8 mouse cellular contexts compared by ENCODE assay signal in the genomic region with DNA sequence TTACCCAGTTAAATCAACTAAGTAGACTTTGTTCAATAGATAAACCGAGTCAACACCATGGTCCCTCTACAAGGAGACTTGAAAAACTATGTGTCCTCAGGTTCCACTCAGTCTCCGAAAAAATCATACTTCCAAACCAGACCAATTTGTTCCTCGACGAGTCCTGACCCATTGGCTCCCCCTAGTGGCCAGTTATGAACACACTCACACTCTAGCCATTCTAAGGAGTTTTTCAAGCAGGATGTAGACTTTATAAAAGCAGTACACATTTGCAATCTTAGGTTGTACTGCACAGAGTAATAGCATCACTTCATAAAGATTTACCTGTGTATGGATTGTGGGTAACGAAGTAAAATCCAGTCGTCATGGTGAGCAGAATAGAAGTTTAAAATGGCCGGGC.
DNase-seq lines count a peak whose midpoint lies in the region; ATAC-seq and TF ChIP-seq lines count a peak whose summit lies in the region.

No protein-coding gene starts in this region.

- H3K4me1 ChIP-seq in liver, embryonic 12.5 days: no peaks in the 10 kb centered on the region
- no peaks in the 10 kb centered on the region for H3K4me1 ChIP-seq in embryonic facial prominence, embryonic 10.5 days
- H3K4me1 ChIP-seq in hindbrain, postnatal 0 days (ENCODE audit: insufficient read depth, low read length): no peaks in the 10 kb centered on the region
- H3K4me1 ChIP-seq in limb, embryonic 11.5 days (ENCODE audit: control insufficient read depth, insufficient read depth, low read length): no peaks in the 10 kb centered on the region

- no peak for ATAC-seq in liver, embryonic 12.5 days
- ATAC-seq in hindbrain, postnatal 0 days: peak; percentile 40; the same call in 1 of the 2 replicates
- ATAC-seq in limb, embryonic 11.5 days (ENCODE audit: insufficient number of reproducible peaks, low FRiP score, low TSS enrichment, low read depth): no peak

- 21% methylated on average over 7 of the region's 7 CpGs for WGBS in liver, embryonic 12.5 days (ENCODE audit: insufficient replicate concordance)
- WGBS in embryonic facial prominence, embryonic 10.5 days: 25% methylated on average over 7 of the region's 7 CpGs
- 27% methylated on average over 7 of the region's 7 CpGs for WGBS in hindbrain, postnatal 0 days
- 27% methylated on average over 7 of the region's 7 CpGs for WGBS in limb, embryonic 11.5 days

- peak; percentile 93 for TF ChIP-seq CTCF in hindbrain, postnatal 0 days (IDR thresholded peaks at IDR 0.05; ENCODE audit: low read depth)

- H3K27ac ChIP-seq in liver, embryonic 12.5 days: no peak overlapping the region
- H3K27ac ChIP-seq in embryonic facial prominence, embryonic 10.5 days (replicated peaks): no peak overlapping the region
- H3K27ac ChIP-seq in hindbrain, postnatal 0 days: no peak overlapping the region
- H3K27ac ChIP-seq in limb, embryonic 11.5 days (replicated peaks; ENCODE audit: low read depth, low read length): no peak overlapping the region

- H3K4me2 ChIP-seq in liver, embryonic 12.5 days: no peak overlapping the region
- no peak overlapping the region for H3K4me2 ChIP-seq in hindbrain, postnatal 0 days (ENCODE audit: low read depth, low read length)
- no peak overlapping the region for H3K4me2 ChIP-seq in limb, embryonic 11.5 days (ENCODE audit: low read depth, severe bottlenecking)

- H3K9ac ChIP-seq in liver, embryonic 12.5 days: no peak overlapping the region
- H3K9ac ChIP-seq in hindbrain, postnatal 0 days (replicated peaks; ENCODE audit: low read length): no peak overlapping the region
- H3K9ac ChIP-seq in limb, embryonic 11.5 days (ENCODE audit: low read length): no peak overlapping the region

- H3K27me3 ChIP-seq in liver, embryonic 12.5 days (replicated peaks): peaks cover 7% of the 10 kb centered on the region; the same call in 1 of the 2 replicates
- H3K27me3 ChIP-seq in embryonic facial prominence, embryonic 10.5 days (replicated peaks; ENCODE audit: low read depth, poor library complexity, severe bottlenecking): no peaks in the 10 kb centered on the region
- H3K27me3 ChIP-seq in hindbrain, postnatal 0 days (ENCODE audit: insufficient read depth, low read length): no peaks in the 10 kb centered on the region
- no peaks in the 10 kb centered on the region for H3K27me3 ChIP-seq in limb, embryonic 11.5 days (ENCODE audit: control insufficient read depth, insufficient read depth, low read length)

- H3K9me3 ChIP-seq in liver, embryonic 12.5 days (replicated peaks): no peaks in the 10 kb centered on the region
- no peaks in the 10 kb centered on the region for H3K9me3 ChIP-seq in embryonic facial prominence, embryonic 10.5 days
- H3K9me3 ChIP-seq in hindbrain, postnatal 0 days (ENCODE audit: low read length): no peaks in the 10 kb centered on the region
- H3K9me3 ChIP-seq in limb, embryonic 11.5 days (ENCODE audit: control insufficient read depth, low read length): no peaks in the 10 kb centered on the region

- H3K36me3 ChIP-seq in liver, embryonic 12.5 days: no peaks in the 10 kb centered on the region
- no peaks in the 10 kb centered on the region for H3K36me3 ChIP-seq in embryonic facial prominence, embryonic 10.5 days (replicated peaks)
- no peaks in the 10 kb centered on the region for H3K36me3 ChIP-seq in hindbrain, postnatal 0 days (ENCODE audit: insufficient read depth, low read length)
- no peaks in the 10 kb centered on the region for H3K36me3 ChIP-seq in limb, embryonic 11.5 days (ENCODE audit: control insufficient read depth, insufficient read depth, low read length)

- H3K4me3 ChIP-seq in liver, embryonic 12.5 days: no peak overlapping the region
- no peak overlapping the region for H3K4me3 ChIP-seq in embryonic facial prominence, embryonic 10.5 days
- H3K4me3 ChIP-seq in hindbrain, postnatal 0 days (ENCODE audit: low read length): no peak overlapping the region
- H3K4me3 ChIP-seq in limb, embryonic 11.5 days (ENCODE audit: low read depth, low read length): no peak overlapping the region

- DNase-seq in liver: peak; percentile 62
- peak; percentile 83 for DNase-seq in adrenal gland, postnatal 10 days
- DNase-seq in embryonic facial prominence, embryonic 10.5 days (ENCODE audit: low spot score): peak; percentile 74
- DNase-seq in hindbrain, postnatal 0 days (ENCODE audit: low spot score): peak; percentile 87
- peak; percentile 84 for DNase-seq in limb, embryonic 11.5 days (ENCODE audit: low spot score)
- peak; percentile 46 for DNase-seq in retina, adult 2 months (ENCODE audit: low read depth, low spot score)
- peak; percentile 43 to 73 for DNase-seq in urinary bladder, postnatal 4 days (ENCODE audit: low spot score in 2 of 2)
